Mouse (Mus musculus) heart, adult 9 months (tissue): Measurements from ENCODE around the gene Cmah.
"Not testable (repeated sequence)": the region's sequence is repeated elsewhere in the genome, so short reads cannot be mapped to it uniquely, and the experiment has no call there.

Source experiments
- DNase-seq, 2 experiments: peaks; one replicate each; pipeline ENCODE4 v3.0.0; 2022; ENCODE audit warnings: low spot score in 2 of 2

Cmah gene

GRCm38 (mm10) chr13:24340462-24340861 lies 13.3 kb downstream of the Cmah start:
- DNase-seq = no peak

DNA sequence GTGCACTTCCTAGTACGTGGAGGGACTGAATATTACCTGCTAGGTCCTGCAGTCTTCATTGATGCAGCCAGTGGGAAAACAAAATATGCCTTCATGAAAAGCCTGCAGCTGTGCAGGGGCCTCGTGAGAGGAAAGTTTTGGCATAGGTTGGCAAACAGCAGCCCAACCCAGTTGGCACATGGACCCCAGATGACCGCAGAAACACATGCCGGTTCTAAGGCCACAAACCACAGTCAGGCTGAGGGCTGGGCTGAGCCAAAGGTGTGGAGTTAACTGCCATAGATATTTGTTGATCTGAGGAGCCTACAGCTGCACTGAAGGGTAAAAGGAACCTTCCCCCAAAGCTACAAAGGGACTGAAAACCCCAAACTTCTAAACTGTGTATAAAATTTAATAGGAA lies 14.9 kb downstream of the Cmah start:
- no peak for DNase-seq

DNA sequence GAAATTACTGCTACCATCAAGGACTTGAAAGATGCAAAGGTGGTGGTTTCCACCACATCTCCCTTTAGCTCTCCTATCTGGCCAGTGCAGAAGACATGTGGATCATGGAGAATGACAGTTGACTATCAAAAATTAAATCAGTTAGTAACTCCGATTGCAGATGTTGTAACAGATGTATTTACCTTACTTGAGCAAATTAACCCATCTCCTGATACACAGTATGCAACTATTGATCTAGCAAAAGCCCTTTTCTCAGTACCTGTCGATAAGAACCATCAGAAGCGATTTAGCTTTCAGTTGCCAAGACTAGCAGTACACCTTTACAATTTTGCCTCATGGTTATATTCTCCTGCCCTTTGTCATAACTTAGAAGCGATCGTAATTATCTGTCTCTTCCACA lies 25.8 kb downstream of the Cmah start:
- no peak for DNase-seq

GRCm38 (mm10) chr13:24354751-24355150 lies 27.5 kb downstream of the Cmah start:
- no peak for DNase-seq

DNA sequence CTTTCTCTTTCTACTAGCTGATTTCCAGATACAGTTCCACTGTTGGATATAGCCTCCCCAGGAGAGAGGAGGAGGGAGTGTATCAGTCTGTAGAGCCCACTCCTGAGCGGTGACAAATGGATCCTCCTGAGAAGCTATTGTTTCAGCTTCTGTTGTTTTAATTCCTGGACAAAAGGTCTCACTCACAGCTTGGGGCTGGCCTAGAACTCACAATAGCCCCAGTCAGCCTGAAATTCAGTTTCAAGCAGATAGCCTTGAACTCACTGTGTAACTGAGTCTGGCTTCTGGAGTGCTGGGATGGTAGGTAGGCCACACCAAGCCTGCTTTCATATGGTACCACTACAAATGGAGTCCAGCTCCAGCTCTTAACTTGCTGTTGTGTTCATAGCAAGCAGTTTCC lies 32.0 kb downstream of the Cmah start:
- no peak for DNase-seq

- DNase-seq = no peak
Measured at GRCm38 (mm10) chr13:24365191-24365590, 38.0 kb downstream of the Cmah start.

DNA sequence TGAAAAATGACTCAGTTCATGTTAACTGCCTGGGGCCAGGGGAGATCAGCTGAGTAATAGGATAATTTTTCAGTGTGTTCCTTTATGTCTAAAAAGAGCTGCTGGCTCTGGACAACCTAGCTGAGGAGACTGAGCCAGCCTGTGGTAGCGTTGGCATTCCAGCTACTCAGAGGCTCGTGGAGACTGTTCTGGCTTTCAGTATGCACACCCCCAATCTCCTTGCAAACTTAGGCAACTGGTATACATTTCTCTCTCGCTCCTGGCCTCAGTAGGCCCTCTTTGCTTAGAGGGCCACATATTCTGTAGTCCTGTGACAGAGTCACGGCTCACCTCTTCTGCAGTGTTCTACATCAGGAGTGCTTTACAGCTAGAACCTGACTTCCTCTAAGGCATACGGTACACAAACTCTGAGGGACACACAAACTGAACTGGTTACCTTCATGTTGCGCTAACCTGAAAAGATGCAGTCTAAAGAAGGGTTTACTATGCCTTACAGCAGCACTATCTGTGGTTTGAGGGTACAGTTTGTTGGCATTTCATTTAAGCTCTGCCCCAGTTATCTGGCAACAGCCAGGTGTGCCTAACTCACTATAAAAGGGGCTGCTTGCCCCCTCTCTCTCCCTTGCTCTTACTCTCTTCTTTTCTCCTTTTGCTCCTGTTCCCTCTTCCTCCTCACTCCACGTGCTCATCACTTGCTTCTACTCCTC lies 45.8 kb downstream of the Cmah start:
- DNase-seq = no peak

- DNase-seq = not testable (repeated sequence)
Measured at GRCm38 (mm10) chr13:24374606-24375005, 47.4 kb downstream of the Cmah start.

DNA sequence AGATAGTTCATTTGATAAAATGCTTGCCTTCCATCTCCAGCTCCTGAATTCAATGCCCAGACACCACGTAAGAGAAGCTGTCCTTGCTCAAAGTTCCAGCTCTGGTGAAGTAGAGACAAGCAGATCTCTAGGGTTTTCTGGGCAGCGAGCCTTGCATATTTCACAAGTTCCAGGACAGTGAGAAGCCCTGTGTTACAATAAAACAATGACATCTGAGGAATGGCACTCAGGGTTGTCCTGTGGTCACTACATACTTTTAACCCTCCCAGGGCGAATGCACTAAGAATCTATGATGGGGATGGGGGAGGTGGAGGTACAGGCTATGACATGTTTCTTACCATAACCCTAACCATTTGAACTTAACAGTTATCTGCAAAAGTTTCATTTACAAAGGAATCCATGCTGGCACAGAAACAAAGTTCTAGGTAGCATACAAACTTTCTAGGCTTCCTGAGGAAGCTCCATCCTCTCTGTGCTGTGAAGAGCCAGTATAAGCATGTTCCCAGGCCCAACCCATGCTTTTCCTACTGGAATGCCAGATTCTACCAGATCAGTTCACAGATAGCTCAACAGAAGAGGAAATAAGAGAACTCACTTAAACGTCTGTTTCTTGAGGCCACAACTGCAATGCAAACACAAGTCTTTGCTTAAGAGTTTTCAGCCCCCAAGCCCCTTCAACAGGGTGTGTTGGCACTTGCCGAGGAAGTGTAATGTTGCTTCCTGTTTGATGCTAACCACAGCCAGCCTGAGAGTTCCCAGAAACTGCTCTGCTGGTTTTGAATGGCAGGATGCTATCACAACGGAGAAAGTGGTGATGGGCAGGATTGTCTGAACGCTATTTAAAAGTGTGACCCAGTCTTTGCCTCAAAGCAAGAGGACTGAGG lies 48.4 kb downstream of the Cmah start:
- DNase-seq = peak; percentile 27 to 36

DNA sequence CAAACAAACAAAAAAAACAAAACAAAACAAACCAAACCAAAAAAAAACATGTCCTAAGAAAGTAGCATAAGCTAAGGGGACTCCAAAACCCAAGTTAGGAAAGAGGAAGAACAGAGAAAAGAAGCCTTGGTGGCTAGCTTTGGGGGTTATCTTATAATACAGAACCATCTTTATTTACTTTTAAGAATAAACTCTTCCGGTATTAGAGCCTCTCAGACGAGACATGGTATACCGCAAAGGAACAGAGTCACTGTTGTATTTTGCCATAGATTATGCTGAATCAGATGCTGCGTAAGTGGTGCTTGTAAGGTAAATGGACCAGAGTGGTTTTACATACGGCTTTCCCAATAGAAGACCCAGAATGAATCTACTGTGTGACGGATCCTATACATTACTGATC lies 53.5 kb downstream of the Cmah start:
- DNase-seq = no peak

DNA sequence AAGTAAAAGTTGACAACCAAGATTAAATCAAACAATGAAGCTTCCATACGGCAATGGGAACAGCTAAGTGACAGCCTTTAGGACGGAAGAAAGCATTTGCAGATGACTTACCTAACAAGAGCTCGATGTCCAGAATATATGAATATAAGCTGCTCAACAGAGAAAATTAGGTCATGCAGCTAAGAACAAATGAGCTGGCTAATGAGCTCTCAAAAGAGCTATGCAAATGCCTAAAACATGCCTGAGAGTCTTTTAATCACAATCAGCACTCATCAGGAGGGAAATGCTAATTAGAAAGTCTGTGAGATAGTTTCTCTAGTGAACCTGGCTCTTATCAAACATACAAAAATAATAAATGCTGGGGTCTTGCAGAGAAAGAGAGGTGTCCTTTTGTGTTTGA lies 56.7 kb downstream of the Cmah start:
- no peak for DNase-seq

DNA sequence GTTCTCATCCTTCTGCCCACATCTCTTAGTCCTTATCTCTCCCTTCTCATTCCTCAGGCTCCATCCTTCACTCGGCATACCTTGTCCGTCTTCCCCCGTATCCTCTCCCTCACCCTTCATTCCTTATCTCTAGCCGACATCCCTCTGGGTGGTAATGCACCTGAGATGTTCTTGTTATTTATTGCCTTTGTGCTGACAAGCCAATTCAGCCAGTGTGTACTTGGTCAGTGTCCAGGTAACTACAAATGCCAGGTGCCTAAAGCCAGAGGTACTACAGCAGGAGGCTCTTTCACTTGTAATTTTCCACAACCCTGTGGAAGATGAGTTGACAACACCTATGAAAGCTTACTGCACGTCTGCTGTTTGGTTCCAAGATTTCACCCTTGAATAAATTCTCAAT lies 64.7 kb downstream of the Cmah start:
- no peak for DNase-seq

GRCm38 (mm10) chr13:24392655-24393054 lies 65.5 kb downstream of the Cmah start:
- DNase-seq = no peak

GRCm38 (mm10) chr13:24393055-24393454 lies 65.9 kb downstream of the Cmah start:
- peak in 1 of 2 experiments; percentile 27 for DNase-seq

GRCm38 (mm10) chr13:24395815-24396214 lies 68.6 kb downstream of the Cmah start:
- DNase-seq = peak in 1 of 2 experiments; percentile 32

DNA sequence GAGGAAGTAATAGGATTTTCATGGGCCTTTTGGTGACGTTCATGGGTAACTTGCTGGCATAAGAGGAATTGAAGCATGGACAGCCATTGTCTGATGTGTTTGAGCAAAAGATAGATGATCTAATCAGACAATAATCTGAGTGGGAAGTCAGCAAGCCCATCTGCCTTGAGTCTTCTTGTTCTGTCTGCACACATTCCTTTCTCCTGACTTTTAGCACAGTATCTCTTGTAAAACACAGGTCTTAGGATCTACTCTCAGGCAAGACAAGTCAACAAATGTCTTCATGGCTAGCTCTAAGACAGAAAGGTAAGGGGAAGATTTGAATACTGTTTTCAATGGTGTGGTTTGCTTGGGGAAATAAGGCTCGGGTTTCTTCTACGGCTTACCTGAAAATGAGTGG lies 70.0 kb downstream of the Cmah start:
- DNase-seq = no peak

DNA sequence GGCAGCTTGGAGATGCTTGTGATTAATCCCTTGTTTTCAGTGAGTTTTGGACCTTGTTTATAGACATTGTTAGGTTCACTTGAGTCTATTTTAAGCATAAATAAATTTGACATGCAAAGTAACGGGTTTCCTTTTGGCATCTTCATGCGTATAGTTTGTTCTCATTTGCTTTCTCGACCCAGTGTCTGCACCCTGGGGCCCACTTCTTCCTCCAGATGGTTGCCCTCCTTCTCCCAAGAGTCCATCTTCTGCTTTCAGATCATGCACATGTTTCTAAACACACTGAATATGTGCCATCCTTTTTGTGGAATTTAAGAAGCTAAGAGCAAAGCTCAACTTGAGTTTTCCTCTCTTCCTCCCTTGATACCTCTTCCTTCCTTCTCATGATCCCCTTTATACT lies 71.3 kb downstream of the Cmah start:
- DNase-seq = no peak

DNA sequence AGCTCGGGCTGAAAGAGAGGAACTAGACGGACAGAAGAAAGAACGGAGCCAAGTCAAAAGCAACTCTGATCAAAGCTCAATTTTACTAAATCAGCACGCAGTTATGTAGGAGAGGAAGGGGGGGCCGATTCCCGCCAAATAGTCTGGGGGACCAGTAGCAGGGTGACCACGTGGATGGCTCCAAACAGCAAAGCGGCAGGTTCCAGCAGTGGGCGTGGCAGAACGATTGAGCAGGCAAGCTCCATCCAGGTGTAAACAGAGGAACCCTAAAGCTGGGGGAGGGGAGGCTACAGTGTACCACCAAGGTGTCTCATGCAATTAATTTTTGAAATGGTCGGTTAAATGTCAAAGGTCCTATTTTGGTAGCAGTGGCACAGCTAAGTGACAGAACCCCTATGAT lies 74.6 kb downstream of the Cmah start:
- DNase-seq = not testable (repeated sequence)

GRCm38 (mm10) chr13:24403054-24403453 lies 75.8 kb downstream of the Cmah start:
- no peak for DNase-seq

- DNase-seq = no peak
Measured at GRCm38 (mm10) chr13:24406847-24407246, 79.6 kb downstream of the Cmah start.

- DNase-seq = no peak
Measured at GRCm38 (mm10) chr13:24414635-24415206, 87.5 kb downstream of the Cmah start.

DNA sequence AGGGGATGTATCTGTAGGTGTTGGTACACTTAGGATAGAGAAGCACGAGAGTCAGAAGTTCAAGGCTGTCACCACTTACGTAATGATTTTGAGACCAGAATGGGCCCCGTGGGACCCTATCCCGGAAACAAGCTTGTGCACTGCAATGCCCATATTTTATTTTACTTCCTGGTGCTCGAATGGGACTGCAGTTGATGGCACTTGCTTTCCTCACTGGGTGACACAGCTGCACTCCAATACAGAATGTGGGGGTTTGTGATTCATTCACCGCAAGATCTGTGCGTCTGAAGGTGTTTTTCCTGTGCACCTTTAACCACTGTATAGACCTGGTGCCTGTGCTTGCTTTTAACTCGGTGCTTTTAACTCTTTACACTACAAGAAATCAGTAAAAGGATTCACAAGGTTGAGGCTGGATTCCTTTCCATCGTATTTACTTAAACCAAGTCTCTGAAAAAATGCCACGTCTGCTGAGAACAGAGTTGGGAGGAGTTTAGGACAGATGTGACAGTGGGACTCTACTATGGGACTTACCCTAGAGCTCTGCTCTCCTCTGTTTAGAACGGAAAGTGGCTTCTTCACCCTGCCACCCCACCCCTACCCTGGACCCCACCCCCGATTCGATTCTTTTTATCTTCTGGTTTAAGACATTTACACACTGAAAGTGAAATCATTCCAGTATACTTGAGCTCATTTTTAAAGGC lies 88.5 kb downstream of the Cmah start:
- DNase-seq = peak in 1 of 2 experiments; percentile 38
